Mouse (Mus musculus): ENCODE results near the gene Dab1.

Gene Dab1

GRCm38 (mm10) chr4:104670741-104671140, 1051.6 kb downstream of the Dab1 start:
- no peak for DNase-seq (ENCODE audit: low spot score)

DNA sequence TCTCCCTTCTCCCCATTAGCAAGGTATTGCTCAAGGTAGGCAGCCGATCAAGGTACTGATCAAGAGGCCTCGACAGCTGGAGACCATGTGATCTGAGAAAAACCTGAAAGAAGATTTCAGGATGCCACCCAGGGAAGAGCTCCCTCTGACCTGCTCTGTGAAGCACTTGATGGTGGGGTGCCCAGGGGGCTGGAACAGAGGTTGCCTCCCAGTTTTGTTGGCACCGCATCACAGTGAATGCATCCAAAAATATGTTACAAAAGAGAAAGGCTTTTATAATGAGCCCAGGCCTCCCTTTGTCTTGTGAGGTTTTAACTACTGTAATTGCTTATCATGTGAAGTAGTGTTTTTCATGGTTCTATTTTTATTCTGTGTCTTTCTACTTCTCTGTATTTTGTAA, 1054.2 kb downstream of the Dab1 start:
- DNase-seq (ENCODE audit: low spot score): no peak

GRCm38 (mm10) chr4:104674706-104675105, 1055.5 kb downstream of the Dab1 start:
- no peak for DNase-seq (ENCODE audit: low spot score)

- no peak for DNase-seq (ENCODE audit: low spot score)
These were observed 1059.1 kb downstream of the Dab1 start for GRCm38 (mm10) chr4:104678234-104678633.

DNA sequence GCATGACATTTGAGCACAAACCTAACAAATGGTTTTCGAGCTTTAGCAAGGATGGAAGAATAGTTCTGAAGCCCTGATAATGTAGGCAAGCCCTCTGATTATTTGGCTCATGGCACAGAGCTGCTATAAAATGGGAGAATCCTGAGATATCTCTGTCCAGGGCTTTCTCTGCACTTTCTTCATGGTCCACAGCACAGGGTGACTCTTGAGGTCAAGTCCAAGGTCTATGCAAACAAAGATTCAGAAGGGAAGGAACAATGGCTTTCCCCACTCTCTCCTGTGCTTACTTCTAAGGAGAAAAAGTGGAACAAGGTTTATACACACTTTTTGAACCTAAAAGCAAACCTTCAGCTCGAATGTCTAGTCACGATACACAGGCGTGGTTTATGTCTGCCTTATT, 1061.3 kb downstream of the Dab1 start:
- no peak for DNase-seq (ENCODE audit: low spot score)

GRCm38 (mm10) chr4:104686137-104686809, 1067.1 kb downstream of the Dab1 start:
- DNase-seq (ENCODE audit: low spot score): no peak

DNA sequence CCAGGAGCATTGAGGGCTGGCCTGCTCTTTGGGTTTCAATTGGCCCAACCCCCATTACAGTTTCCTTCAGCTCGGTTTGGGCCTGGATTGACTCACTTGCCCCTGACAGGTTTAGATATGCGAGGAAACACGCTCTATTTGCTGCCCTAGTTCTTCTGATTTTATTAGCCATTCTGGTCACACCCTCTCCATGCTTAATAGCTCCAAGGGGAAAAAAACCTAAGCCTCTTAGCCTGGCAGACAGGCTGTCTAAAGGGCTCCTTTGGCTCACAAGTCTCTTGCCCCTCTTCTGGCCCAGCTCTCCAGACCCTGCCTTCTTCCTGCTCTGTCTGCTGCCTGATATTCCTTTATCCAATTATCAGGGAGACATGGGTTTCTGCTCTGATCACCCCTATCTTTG, 1069.9 kb downstream of the Dab1 start:
- no peak for DNase-seq (ENCODE audit: low spot score)

DNA sequence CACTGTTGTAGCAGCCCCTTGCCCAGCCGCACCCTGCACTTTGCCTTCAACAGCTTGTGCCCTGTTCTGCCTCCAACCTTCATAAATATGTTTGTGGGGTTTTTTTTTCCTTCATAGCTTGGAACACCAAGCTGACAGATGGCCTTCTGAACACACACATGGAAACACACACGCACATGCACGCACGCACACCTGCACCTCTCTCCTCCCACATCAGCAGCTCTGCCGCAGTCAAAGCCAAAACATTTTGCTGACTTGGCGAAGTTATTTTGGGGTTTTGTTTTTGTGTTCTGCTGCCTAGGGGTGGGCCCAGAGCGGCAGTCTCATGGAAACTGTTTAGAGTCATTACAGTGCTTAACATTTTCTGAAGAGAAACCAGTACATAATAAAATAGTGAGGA, 1071.9 kb downstream of the Dab1 start:
- DNase-seq (ENCODE audit: low spot score): no peak

- no peak for DNase-seq (ENCODE audit: low spot score)
These were observed 1075.0 kb downstream of the Dab1 start for GRCm38 (mm10) chr4:104694188-104694587.

DNA sequence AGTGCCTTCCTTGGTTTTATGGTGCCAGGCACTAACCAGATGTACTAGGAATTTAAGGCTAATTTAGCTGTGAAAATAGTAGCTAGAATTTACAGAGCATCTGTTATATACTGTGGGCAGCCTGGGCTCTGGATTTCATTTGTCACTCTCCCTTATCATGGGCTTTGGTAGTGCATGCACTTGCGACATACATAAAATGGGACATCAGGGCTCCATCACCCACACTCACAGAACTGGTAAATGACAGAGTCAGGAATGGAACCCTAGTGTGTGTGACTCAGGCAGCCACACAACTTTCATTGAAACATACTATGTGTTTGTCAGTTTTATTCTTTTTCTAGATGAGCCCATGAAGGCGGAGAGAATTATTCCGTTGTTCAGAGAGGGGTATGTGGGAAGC, 1077.4 kb downstream of the Dab1 start:
- no peak for DNase-seq (ENCODE audit: low spot score)

GRCm38 (mm10) chr4:104697703-104698102, 1078.5 kb downstream of the Dab1 start:
- no peak for DNase-seq (ENCODE audit: low spot score)

- DNase-seq (ENCODE audit: low spot score): no peak
These were observed 1086.8 kb downstream of the Dab1 start for GRCm38 (mm10) chr4:104705664-104706645.

GRCm38 (mm10) chr4:104712338-104713083, 1093.4 kb downstream of the Dab1 start:
- DNase-seq (ENCODE audit: low spot score): no peak

DNA sequence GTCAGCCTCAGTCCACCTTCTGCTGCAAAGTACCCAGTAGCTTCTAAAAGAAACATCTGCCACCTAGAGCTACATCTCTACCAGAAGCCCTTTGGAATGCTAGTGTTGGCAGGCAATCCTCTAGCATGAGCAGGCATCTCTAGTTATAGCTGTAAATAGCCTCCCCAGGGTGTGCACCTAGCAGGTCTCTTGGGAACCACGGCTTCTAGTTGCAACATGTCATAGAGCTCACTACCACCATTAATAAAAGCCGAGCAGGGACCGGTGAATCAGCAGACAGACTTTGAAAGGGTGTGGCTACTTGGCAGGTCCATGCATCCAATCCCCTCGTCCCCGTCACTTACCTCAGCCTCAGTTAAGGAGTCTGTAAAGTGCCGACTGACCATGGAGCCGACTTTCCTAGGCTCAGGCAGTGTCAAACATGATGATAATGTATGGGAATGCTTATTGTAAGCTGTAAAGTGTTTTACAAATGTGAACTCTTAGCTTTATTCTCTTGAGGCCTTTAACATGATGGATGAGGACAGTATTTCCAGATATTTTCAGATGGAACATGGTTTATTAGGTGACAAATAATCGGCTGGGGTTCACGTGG, 1095.9 kb downstream of the Dab1 start:
- DNase-seq (ENCODE audit: low spot score): no peak

DNA sequence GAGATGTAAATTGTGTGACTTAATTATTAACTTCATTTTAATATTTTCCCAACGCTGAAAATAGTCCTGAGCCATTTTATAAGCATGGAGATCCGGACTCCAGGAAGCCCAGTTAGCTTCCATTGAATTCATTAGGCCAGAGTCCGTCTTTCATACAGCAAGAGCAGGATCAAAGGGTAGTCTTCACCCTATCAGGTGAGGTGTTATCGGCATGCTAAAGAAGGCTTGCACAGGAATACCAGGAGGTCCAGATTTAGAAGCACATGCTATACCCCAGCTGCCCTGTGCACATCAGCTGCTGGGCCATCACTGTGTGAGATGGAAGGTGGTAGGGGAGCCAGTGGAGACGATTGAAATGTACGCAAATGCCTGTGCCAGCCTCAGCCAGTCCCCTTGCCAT, 1096.7 kb downstream of the Dab1 start:
- no peak for DNase-seq (ENCODE audit: low spot score)

DNA sequence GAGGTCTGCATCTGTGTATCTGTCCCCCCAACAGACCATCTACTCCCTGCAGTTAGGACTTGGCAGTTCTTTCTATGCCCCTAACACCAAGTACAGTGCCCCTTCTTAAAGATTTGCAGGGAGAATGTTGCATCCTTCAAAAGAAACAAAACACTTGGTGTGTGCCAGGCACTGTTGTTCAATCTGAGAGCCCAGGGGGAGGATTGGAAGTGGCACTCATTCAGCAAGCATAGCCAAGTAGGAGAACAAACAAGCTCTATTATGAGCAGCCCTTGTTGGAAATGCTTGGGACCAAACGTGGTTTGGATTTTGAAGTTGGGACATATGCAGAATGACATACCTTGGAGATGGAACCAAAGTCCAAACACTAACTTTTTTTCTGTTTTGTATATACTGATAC, 1097.3 kb downstream of the Dab1 start:
- DNase-seq (ENCODE audit: low spot score): no peak

DNA sequence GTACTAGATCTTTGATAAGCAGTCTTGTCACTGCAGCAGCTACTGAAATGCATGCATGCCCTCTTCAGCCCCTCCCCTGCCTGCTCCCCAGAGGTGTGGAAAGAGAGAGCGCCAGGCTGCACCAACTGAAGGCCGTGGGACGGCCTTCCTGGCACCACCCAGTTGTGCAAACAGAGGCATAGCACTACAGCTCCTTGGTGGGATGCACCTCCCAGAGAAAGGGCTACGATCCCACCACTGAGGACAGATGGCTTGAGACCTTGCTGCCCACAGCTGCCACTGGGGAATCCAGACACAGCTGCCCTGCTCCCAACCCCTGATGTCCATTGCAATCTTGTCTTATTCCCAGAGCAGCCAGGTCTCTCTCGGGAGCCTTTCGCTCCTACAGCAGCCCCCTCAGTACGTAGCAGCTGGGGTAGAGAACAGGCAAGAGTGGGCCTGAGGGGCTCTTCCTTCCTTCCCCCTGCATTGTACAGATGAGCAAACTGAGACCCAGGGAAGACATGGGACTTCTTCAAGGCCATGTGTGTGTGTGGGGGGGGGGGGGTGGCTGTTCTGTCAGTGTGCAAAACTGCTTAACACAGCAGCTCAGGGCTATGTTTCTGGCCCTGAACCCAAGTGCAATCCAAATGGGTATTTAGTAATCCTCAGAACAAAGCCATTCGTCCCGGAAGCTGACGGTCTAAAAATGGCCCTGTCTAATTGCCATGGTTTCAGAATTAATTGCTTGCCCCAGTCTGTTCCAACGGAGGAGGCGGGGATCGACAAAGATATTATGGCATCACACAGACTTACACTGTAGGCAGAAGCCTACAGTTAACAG, 1100.0 kb downstream of the Dab1 start:
- peak; percentile 5 for DNase-seq (ENCODE audit: low spot score)

GRCm38 (mm10) chr4:104723527-104724045, 1104.4 kb downstream of the Dab1 start:
- DNase-seq (ENCODE audit: low spot score): no peak

DNA sequence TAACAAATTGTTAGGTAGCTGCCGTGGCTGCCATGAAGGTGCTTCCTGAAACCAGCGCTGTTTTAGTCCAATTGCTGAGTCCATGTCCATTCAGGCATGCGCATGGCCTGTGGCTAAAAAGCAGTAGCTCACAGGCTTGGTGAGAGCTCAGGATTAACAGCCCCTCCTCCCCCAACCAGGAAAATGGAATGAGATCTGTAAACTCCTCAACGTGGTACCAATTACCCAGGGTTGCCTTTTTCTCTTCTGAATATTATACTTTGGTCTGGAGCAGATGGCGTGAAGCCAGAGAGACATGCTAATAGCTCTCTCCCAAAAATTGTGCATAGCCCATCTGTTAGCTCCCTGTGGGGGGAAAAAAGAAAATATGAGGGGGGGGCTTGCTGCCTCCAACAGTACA, 1105.1 kb downstream of the Dab1 start:
- no peak for DNase-seq (ENCODE audit: low spot score)

GRCm38 (mm10) chr4:104725673-104726072, 1106.5 kb downstream of the Dab1 start:
- DNase-seq (ENCODE audit: low spot score): no peak

DNA sequence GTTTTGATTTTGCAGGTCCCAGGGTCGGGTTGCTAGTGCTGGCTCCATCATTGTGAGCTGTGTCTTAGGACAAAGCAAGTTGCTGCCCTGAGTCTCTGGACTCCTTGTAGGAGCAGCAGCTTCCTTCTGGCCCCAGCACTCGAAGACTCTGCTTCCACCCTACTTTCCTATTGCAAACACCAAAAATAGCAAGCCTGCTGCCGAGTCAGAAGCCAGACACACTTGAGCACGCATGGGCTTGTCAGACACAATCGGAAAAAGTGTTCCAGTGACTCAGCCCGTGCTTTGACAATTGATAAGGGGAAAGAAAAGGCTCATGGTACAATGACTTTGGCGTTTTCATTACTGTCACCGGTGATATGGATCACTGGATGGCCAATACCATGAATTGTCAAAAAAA, 1110.0 kb downstream of the Dab1 start:
- no peak for DNase-seq (ENCODE audit: low spot score)

Data from ovary, postnatal 14 days (tissue).